ENCODE assay signal across 23 mouse cellular contexts in genomic region chr1:183533386-183533785, GRCm38 (mm10).
DNase-seq lines count a peak whose midpoint lies in the region; ATAC-seq and TF ChIP-seq lines count a peak whose summit lies in the region.
"Had no signal": no experiment of that assay in that cellular context is flagged by ENCODE, and none has a peak within 500 bp of the region (broad histone marks: within the 10 kb centered on the region; RNA-seq: fewer than 3 reads in every experiment).

No protein-coding gene starts in this region.

- no peak overlapping the region for H3K9ac ChIP-seq in hindbrain, postnatal 0 days (replicated peaks; ENCODE audit: low read length)
- no peak overlapping the region for H3K9ac ChIP-seq in hindbrain, embryonic 16.5 days (ENCODE audit: low read depth, low read length)
- H3K9ac ChIP-seq in midbrain, postnatal 0 days (replicated peaks; ENCODE audit: low read length, poor library complexity, severe bottlenecking) = no peak overlapping the region
- no peak overlapping the region for H3K9ac ChIP-seq in midbrain, embryonic 16.5 days (ENCODE audit: low read depth, low read length)
- H3K9ac ChIP-seq: forebrain, embryonic 13.5 days; heart, embryonic 12.5 days; heart, embryonic 15.5 days; hindbrain, embryonic 12.5 days; hindbrain, embryonic 15.5 days had no signal

- H3K27ac ChIP-seq in hindbrain, postnatal 0 days = no peak overlapping the region
- no peak overlapping the region for H3K27ac ChIP-seq in hindbrain, embryonic 16.5 days (ENCODE audit: low read depth, low read length)
- no peak overlapping the region for H3K27ac ChIP-seq in midbrain, postnatal 0 days (ENCODE audit: low read depth, low read length)
- H3K27ac ChIP-seq in midbrain, embryonic 16.5 days (ENCODE audit: low read length) = no peak overlapping the region
- H3K27ac ChIP-seq: forebrain, embryonic 10.5 days; forebrain, embryonic 13.5 days; heart, embryonic 15.5 days; hindbrain, embryonic 12.5 days; hindbrain, embryonic 15.5 days had no signal

- DNase-seq in hindbrain, postnatal 0 days (ENCODE audit: low spot score) = peak; percentile 54
- DNase-seq in midbrain, postnatal 0 days (ENCODE audit: low spot score) = peak; percentile 46
- peak; percentile 13 for DNase-seq in telencephalon, adult 2 months (ENCODE audit: low read depth, low spot score)
- no peak for DNase-seq in spleen, postnatal 14 days (ENCODE audit: low spot score in 2 of 2)
- DNase-seq: adrenal gland, adult 8-10 months; adrenal gland, postnatal 25 days; cerebellum, adult 18-20 months; cerebellum, adult 9-10 months; cerebellum, postnatal 14 days; gastrocnemius, postnatal 25 days; heart, adult 18-20 months; heart, postnatal 14 days had no signal

- no peak overlapping the region for H3K4me3 ChIP-seq in hindbrain, postnatal 0 days (ENCODE audit: low read length)
- no peak overlapping the region for H3K4me3 ChIP-seq in hindbrain, embryonic 16.5 days (ENCODE audit: low read length)
- H3K4me3 ChIP-seq in midbrain, postnatal 0 days (ENCODE audit: low read depth, low read length) = no peak overlapping the region
- no peak overlapping the region for H3K4me3 ChIP-seq in midbrain, embryonic 16.5 days (ENCODE audit: low read depth, low read length)
- H3K4me3 ChIP-seq: forebrain, embryonic 10.5 days; forebrain, embryonic 13.5 days; heart, embryonic 12.5 days; heart, embryonic 15.5 days; hindbrain, embryonic 12.5 days; hindbrain, embryonic 15.5 days had no signal

- H3K4me2 ChIP-seq in hindbrain, postnatal 0 days (ENCODE audit: low read depth, low read length) = no peak overlapping the region
- H3K4me2 ChIP-seq in hindbrain, embryonic 16.5 days (ENCODE audit: low read length) = no peak overlapping the region
- no peak overlapping the region for H3K4me2 ChIP-seq in midbrain, postnatal 0 days (ENCODE audit: low read depth, low read length, poor library complexity, severe bottlenecking)
- H3K4me2 ChIP-seq in midbrain, embryonic 16.5 days (ENCODE audit: low read length) = no peak overlapping the region
- H3K4me2 ChIP-seq: forebrain, embryonic 13.5 days; heart, embryonic 12.5 days; heart, embryonic 15.5 days; hindbrain, embryonic 12.5 days; hindbrain, embryonic 15.5 days had no signal

- H3K4me1 ChIP-seq in hindbrain, postnatal 0 days (ENCODE audit: insufficient read depth, low read length) = no peaks in the 10 kb centered on the region
- H3K4me1 ChIP-seq in hindbrain, embryonic 16.5 days (ENCODE audit: control insufficient read depth, insufficient read depth, low read depth, low read length) = no peaks in the 10 kb centered on the region
- no peaks in the 10 kb centered on the region for H3K4me1 ChIP-seq in midbrain, postnatal 0 days (ENCODE audit: insufficient read depth, low read length)
- no peaks in the 10 kb centered on the region for H3K4me1 ChIP-seq in midbrain, embryonic 16.5 days (ENCODE audit: control insufficient read depth, insufficient read depth, low read length)
- H3K4me1 ChIP-seq: forebrain, embryonic 10.5 days; forebrain, embryonic 13.5 days; heart, embryonic 12.5 days; heart, embryonic 15.5 days; hindbrain, embryonic 12.5 days; hindbrain, embryonic 15.5 days had no signal

- no peak for ATAC-seq in hindbrain, postnatal 0 days
- ATAC-seq in hindbrain, embryonic 16.5 days = no peak
- no peak for ATAC-seq in midbrain, postnatal 0 days (ENCODE audit: low FRiP score)
- no peak for ATAC-seq in midbrain, embryonic 16.5 days
- ATAC-seq: CD4-positive, CD25-positive, alpha-beta regulatory T cell, adult 4 months; forebrain, embryonic 13.5 days; forebrain, embryonic 16.5 days; inflammation-experienced regulatory T-cells, adult 6 months had no signal

- H3K36me3 ChIP-seq in hindbrain, postnatal 0 days (ENCODE audit: insufficient read depth, low read length) = no peaks in the 10 kb centered on the region
- H3K36me3 ChIP-seq in hindbrain, embryonic 16.5 days (ENCODE audit: control insufficient read depth, insufficient read depth, low read length) = no peaks in the 10 kb centered on the region
- H3K36me3 ChIP-seq in midbrain, postnatal 0 days (ENCODE audit: insufficient read depth, low read length) = no peaks in the 10 kb centered on the region
- no peaks in the 10 kb centered on the region for H3K36me3 ChIP-seq in midbrain, embryonic 16.5 days (ENCODE audit: control insufficient read depth, insufficient read depth, low read length)
- H3K36me3 ChIP-seq: forebrain, embryonic 10.5 days; heart, embryonic 12.5 days; heart, embryonic 15.5 days; hindbrain, embryonic 12.5 days; hindbrain, embryonic 15.5 days had no signal

- 75% methylated on average over 11 of the region's 11 CpGs for WGBS in hindbrain, postnatal 0 days
- WGBS in hindbrain, embryonic 16.5 days = 82% methylated on average over 11 of the region's 11 CpGs
- WGBS in midbrain, postnatal 0 days = 73% methylated on average over 11 of the region's 11 CpGs
- 80% methylated on average over 11 of the region's 11 CpGs for WGBS in midbrain, embryonic 16.5 days

- no peak for TF ChIP-seq CTCF in hindbrain, postnatal 0 days (IDR thresholded peaks at IDR 0.05; ENCODE audit: low read depth)
- no peak for TF ChIP-seq CTCF in midbrain, postnatal 0 days (IDR thresholded peaks at IDR 0.05)

- no peaks in the 10 kb centered on the region for H3K9me3 ChIP-seq in hindbrain, postnatal 0 days (ENCODE audit: low read length)
- H3K9me3 ChIP-seq in hindbrain, embryonic 16.5 days (ENCODE audit: control insufficient read depth, low read length) = no peaks in the 10 kb centered on the region
- H3K9me3 ChIP-seq in midbrain, postnatal 0 days (ENCODE audit: low read length) = no peaks in the 10 kb centered on the region
- H3K9me3 ChIP-seq in midbrain, embryonic 16.5 days (replicated peaks; ENCODE audit: control insufficient read depth, low read length, poor library complexity, severe bottlenecking) = no peaks in the 10 kb centered on the region
- H3K9me3 ChIP-seq: forebrain, embryonic 10.5 days; forebrain, embryonic 13.5 days; heart, embryonic 15.5 days; hindbrain, embryonic 12.5 days; hindbrain, embryonic 15.5 days had no signal

- H3K27me3 ChIP-seq in hindbrain, postnatal 0 days (ENCODE audit: insufficient read depth, low read length) = no peaks in the 10 kb centered on the region
- H3K27me3 ChIP-seq in hindbrain, embryonic 16.5 days (replicated peaks; ENCODE audit: control insufficient read depth, insufficient read depth, low read length) = no peaks in the 10 kb centered on the region
- no peaks in the 10 kb centered on the region for H3K27me3 ChIP-seq in midbrain, postnatal 0 days (ENCODE audit: insufficient read depth, low read length)
- no peaks in the 10 kb centered on the region for H3K27me3 ChIP-seq in midbrain, embryonic 16.5 days (ENCODE audit: control insufficient read depth, insufficient read depth, low read depth, low read length)
- H3K27me3 ChIP-seq: forebrain, embryonic 13.5 days; heart, embryonic 12.5 days; heart, embryonic 15.5 days; hindbrain, embryonic 12.5 days; hindbrain, embryonic 15.5 days had no signal

Comparison
In these comparisons a context has a peak if more than half of its experiments do, and no peak if none do; other contexts are left out.
1. DNase-seq: peak in hindbrain, postnatal 0 days (single experiment), midbrain, postnatal 0 days (single experiment) and telencephalon, adult 2 months (single experiment); none in spleen, postnatal 14 days (0 of 2).